Mouse (Mus musculus) spleen, adult 12 weeks (tissue): ENCODE measurements around the gene A730046J19Rik.

ENCODE experiments used
- DNase-seq: peaks from one replicate; pipeline ENCODE4 v3.0.0; 2022; ENCODE audit warnings: low spot score

The A730046J19Rik gene

GRCm38 (mm10) chrX:144153523-144153922 lies at the start of gene A730046J19Rik:
TSS of gene A730046J19Rik (plus strand) at chrX:144153695.
- DNase-seq = no peak

GRCm38 (mm10) chrX:144104619-144105416 lies 48.7 kb upstream of the A730046J19Rik start:
- no peak for DNase-seq

GRCm38 (mm10) chrX:144136281-144136680 lies 17.2 kb upstream of the A730046J19Rik start:
- DNase-seq = no peak

GRCm38 (mm10) chrX:144149987-144150386 lies 3.5 kb upstream of the A730046J19Rik start:
- DNase-seq = no peak

GRCm38 (mm10) chrX:144154111-144154510 lies 616 bp downstream of the A730046J19Rik start:
- DNase-seq = no peak

GRCm38 (mm10) chrX:144162936-144163335 lies 9.4 kb downstream of the A730046J19Rik start:
- DNase-seq = no peak
